Mouse (Mus musculus): Measurements from ENCODE around the gene Klk9.

DNA sequence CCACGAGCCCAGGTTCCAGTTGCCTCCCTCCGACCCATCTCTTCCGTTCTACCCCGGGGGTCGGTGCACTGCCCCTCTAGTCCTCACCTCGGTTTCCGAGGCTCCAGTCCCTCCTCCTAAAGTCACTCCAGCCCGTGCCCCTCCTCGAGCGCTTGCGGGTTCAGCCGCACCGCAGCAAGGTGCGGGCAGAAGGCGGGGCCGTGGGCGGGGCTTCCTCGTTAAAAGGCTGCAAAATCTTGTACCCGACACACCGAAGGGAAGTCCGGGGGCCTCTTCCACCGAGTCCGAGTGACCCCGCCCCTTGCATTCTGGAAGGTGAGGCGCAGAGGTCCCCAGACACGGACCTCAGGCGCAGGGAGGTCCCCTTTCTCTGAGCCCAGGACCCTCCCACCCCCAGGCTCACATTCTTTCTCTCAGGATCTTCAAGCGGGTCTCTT is 5.7 kb downstream of the Klk9 start, which contains the start of gene Klk8:
- TF ChIP-seq CTCF (IDR thresholded peaks at IDR 0.05; ENCODE audit: insufficient read depth, low read depth, low read length) = no peak
- no peak for TF ChIP-seq POLR2A (IDR thresholded peaks at IDR 0.05; ENCODE audit: insufficient read depth, low read depth, low read length)

Measured in olfactory bulb, adult 2 months (tissue).